Mouse (Mus musculus) brain, embryonic 14.5 days (tissue): ENCODE measurements around the gene Kcna3. TPM values are rescaled to one million over a fixed set of nuclear protein-coding genes. Genes with fewer than 3 reads are reported as not detected.

Source experiments
- DNase-seq: peaks from one replicate; pipeline ENCODE4 v3.0.0-alpha.2; 2011; ENCODE audit warnings: low read depth
- CTCF ChIP-seq: fragments of 200-500 bp; IDR thresholded peaks from 2 replicates; pipeline ENCODE4 v1.5.1; 2012; ENCODE audit warnings: inconsistent platforms, mild to moderate bottlenecking, moderate library complexity, borderline replicate concordance; ENCODE audit not compliant: insufficient read depth, insufficient read length; ENCODE audit errors: extremely low read depth
- POLR2A ChIP-seq: fragments of 200-500 bp; IDR thresholded peaks from 2 replicates; pipeline ENCODE4 v1.6.1; 2012; ENCODE audit warnings: mild to moderate bottlenecking, inconsistent platforms, borderline replicate concordance; ENCODE audit not compliant: poor library complexity, insufficient read depth, insufficient read length, severe bottlenecking; ENCODE audit errors: extremely low read depth
- polyA plus RNA-seq: library from polyadenylated mRNA; depleted of rRNA; stranded (reverse); fragments of >200 nt; gene quantifications from 2 replicates; pipeline ENCODE4 v1.2.3, GENCODE M21; 2012; rRNA removed

The Kcna3 gene
- polyA plus RNA-seq, 1 experiment = 9.9 TPM

DNA sequence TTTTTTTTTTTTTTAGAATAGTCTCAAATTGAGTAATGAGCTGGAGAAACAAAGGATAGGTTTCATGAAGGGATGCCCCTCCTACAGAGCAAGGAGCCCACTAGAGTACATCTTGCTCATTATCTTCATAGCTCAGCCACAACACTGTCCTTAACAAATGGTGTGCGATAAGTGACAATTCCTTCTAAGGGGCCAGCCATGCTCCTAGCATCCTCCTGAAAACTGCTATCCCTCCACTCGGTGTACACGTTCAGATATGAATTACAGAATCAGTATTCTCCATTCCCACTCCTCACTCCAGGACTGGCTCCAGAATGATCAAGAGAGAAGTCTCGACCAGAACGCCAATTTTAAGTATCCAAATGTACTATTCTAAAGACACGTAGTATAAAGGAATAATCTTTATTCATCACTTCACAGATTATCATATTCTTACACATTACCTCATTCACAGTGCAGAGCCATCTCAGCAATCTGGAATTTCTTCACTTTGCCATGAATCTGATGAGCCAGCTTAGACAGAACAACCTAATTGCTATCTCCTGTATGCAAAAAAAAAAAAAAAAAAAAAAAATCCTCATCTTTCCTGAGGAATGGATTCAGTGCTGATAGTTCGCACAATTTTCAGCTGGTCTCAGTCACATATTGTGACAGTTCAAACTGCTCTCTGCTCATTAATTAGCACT, 30.3 kb downstream of the Kcna3 start:
- TF ChIP-seq POLR2A (no peak), CTCF (no peak)
- peak; percentile 74 for DNase-seq

GRCm38 (mm10) chr3:107067245-107067644, 31.3 kb downstream of the Kcna3 start:
- no peak for DNase-seq
- TF ChIP-seq POLR2A = no peak
- no peak for TF ChIP-seq CTCF

DNA sequence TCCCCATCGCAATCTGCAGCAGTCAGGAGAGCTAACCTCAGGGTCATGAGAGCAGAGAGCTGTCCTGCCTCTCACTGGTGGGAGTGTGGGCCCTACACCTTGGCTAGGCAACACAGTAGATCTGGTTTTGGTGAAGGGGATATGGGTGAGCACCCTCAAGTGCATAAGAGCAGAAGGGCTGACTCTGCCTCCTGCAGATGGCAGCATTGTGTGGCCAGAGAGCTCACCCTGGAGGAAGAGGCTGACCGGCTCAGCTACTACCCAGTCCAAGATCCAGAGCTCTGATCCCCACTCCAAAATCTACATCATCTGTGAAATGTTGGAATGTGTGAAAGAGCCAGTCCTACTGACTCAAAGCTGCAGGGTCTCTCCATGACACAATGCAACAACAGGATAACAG, 37.9 kb downstream of the Kcna3 start:
- no peak for TF ChIP-seq CTCF
- no peak for TF ChIP-seq POLR2A
- DNase-seq = no peak

DNA sequence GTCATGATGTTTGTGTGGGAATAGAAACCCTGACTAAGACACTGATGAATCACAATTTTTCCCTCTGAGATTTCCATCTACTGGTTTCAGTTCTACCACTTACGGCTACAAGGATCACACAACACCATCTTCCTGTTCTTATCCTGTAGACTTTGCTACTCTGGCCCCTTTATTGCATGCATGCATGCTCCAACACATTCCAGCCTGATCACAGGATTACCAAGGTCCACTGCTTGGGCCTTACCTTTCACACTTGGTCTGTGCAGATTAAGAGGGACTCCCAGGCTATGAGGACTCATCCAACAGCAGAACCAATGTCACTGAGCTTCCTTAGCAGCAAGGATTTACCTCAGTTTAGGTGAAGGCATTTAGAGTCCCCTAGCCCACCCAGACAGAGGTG, 39.7 kb downstream of the Kcna3 start:
- TF ChIP-seq CTCF (no peak), POLR2A (no peak)
- DNase-seq = no peak

DNA sequence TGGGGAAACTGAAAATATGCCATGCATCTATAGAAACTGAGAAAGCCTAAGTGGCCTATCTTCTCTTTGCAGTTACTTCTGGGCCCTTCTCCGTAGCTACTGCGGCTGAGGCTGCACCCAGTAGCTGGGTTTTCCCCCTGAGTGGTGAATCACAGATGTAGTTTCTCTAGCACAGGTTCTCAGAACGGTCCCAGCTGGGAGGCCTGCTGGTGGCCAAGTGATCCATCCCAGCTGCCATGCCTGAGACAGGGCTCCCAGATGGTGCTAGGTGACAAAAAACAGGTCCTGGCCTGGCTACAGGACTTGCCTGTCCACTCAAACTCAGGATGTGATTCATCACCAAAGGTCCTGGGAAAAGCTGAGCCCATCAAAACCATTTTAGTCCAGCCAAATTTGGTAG, 40.7 kb downstream of the Kcna3 start:
- TF ChIP-seq CTCF = no peak
- no peak for TF ChIP-seq POLR2A

GRCm38 (mm10) chr3:107077101-107077500, 41.1 kb downstream of the Kcna3 start:
- TF ChIP-seq POLR2A (no peak), CTCF (no peak)
- DNase-seq = no peak

More for the DNA sequence above, 40.7 kb downstream of the Kcna3 start:
- DNase-seq = no peak

DNA sequence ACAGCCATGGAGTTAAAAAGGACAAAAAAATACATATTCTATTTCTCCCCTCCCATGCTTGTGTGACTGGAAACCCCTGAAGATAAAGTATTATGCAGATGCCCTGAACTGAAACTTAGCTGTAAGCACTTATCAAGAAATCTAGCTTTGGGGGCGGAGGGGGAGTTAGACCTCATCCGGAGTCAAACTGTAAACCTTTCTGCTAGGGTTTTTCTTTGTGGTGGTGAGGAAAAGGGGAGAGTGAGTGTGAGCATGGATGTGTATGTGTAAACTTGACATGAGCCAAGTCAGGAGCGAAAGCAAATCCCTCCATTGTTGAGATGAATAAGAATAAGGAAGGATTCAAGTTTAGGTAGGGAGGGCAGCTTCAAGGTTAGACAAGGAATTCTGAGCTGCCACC, 44.8 kb downstream of the Kcna3 start:
- no peak for TF ChIP-seq POLR2A
- no peak for TF ChIP-seq CTCF

GRCm38 (mm10) chr3:107081227-107081626, 45.3 kb downstream of the Kcna3 start:
- DNase-seq = peak; percentile 64
- TF ChIP-seq CTCF (peak; percentile 62; the same call in 1 of the 2 replicates), POLR2A (no peak)

More for the DNA sequence above, 44.8 kb downstream of the Kcna3 start:
- DNase-seq = no peak

- TF ChIP-seq CTCF = no peak
- TF ChIP-seq POLR2A = no peak
- DNase-seq = no peak
These were observed 48.6 kb downstream of the Kcna3 start for GRCm38 (mm10) chr3:107084586-107084985.

DNA sequence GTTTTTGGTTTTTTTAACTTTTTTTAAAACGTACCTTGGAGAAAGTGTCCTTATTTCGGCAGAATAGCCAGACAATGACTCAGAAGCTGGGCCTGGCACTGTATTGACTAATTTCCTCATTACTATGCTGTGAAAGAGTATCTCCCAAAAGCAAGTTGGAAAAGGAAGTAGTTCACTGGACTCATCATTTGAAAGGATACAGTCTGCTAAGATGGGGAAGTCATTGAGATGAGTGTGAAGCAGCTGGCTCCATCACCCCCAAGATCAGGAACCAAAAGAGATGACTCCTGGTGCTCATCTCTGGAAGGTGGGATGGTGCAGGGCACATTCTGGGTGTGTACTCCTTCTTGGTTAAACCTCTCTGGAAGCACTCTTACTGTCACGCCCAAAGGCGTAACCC, 51.4 kb downstream of the Kcna3 start:
- no peak for DNase-seq
- no peak for TF ChIP-seq POLR2A
- no peak for TF ChIP-seq CTCF

Other genes with a start within 250 kb of the Kcna3 start
- gene Cd53, start 246.0 kb upstream of the Kcna3 start, polyA plus RNA-seq = 3.0 and 3.1 TPM in 2 replicates
- 0.05 TPM in 1 of 2 replicates, not detected in the other for gene Olfr266, start 209.9 kb upstream of the Kcna3 start, polyA plus RNA-seq
- gene Kcna2, start 65.0 kb downstream of the Kcna3 start, polyA plus RNA-seq = 1.6 and 3.9 TPM in 2 replicates
- not detected in 2 replicates for gene Kcna10, start 146.9 kb downstream of the Kcna3 start, polyA plus RNA-seq
- 0.64 and 0.90 TPM in 2 replicates for gene Cym, start 185.6 kb downstream of the Kcna3 start, polyA plus RNA-seq
- not detected in 2 replicates for gene A630076J17Rik, start 194.4 kb downstream of the Kcna3 start, polyA plus RNA-seq
- 0.53 and 0.78 TPM in 2 replicates for gene Prok1, start 203.5 kb downstream of the Kcna3 start, polyA plus RNA-seq
- gene Lamtor5, start 242.7 kb downstream of the Kcna3 start, polyA plus RNA-seq = 91.3 and 119 TPM in 2 replicates